Mouse (Mus musculus): ENCODE results near the gene Amdhd1.

Gene Amdhd1

DNA sequence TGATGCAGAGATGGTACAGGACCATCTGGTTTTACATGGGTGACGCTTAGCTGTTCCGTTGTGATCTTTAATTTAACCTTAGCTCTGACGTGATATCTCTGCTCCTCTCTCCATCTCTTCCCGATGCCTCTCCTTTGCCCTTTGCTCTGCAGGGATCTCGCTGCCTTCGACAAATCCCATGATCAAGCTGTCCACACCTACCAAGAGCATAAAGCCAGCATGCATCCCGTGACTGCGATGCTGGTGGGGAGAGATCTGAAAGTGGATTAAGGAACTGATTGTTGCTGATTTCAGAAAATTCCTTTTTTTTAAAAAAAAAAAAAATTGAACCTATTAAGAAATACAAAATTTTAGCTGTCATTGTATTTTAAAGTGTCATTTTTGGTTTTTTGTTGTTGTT is 55.3 kb downstream of the Amdhd1 start:
- DNase-seq (ENCODE audit: extremely low read depth, low read depth): no peak
